Mouse (Mus musculus) kidney, adult 2 months (tissue): ENCODE data around the gene Tjp2.

Experiments used
- CTCF ChIP-seq: fragments of 200-500 bp; conservative IDR thresholded peaks from 2 replicates; pipeline ENCODE4 v1.5.1; 2011; ENCODE audit warnings: low read depth, mild to moderate bottlenecking, control low read depth, low read length, moderate library complexity, mixed read lengths; ENCODE audit not compliant: insufficient read depth, insufficient read length
- POLR2A ChIP-seq: fragments of 200-500 bp; IDR thresholded peaks from one replicate; pipeline ENCODE4 v1.6.1; 2011; ENCODE audit warnings: low read depth, low read length, control low read depth

DNA sequence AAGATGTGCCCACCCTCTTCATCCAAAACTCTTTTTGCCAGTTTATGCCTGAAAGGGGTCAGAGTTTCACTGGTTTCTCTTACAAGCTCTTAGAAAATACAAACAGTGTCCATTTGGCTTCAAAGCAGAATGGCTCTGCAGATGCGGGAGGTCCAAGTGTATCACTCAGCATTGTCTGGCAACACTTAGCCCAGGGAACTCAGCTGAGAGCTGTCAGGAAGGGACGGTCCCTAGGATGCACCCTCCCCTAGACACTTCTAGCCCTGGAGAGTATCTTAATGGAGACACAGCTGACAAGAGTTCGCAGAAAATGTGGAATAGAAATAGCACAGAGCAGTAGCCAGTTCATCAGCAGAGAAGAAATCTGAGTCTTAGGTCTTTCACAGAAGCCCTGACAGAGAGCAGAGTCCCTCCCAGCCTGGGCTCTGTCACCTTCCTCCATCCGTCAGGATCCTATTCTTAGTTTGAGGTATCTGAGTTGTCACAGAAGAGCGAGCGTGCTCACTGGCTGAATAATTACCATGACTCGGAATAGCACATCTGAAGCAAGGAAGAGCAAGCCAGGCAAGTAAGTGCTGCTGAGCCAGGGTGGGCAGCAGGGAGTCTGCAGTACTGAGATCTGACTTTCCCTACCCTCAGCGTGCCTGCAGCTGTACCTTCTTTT lies 144.3 kb downstream of the Tjp2 start:
- TF ChIP-seq POLR2A (no peak), CTCF (no peak)
